Mouse (Mus musculus): ENCODE measurements around the gene Lhfp.

GRCm38 (mm10) chr3:53202184-53202583 lies 160.9 kb downstream of the Lhfp start:
- TF ChIP-seq CTCF (IDR thresholded peaks at IDR 0.05; ENCODE audit: borderline replicate concordance, insufficient read depth, low read depth, low read length) = no peak
- TF ChIP-seq POLR2A (IDR thresholded peaks at IDR 0.05; ENCODE audit: borderline replicate concordance, insufficient read depth, low read length) = no peak
